Mouse (Mus musculus) cortical plate, adult 2 months (tissue): ENCODE data around the gene Opa3. TPM values are rescaled to one million over a fixed set of nuclear protein-coding genes. Genes with fewer than 3 reads are reported as not detected.

Experiments
- H3K27ac ChIP-seq: fragments of 200-500 bp; 2 replicates; pipeline ENCODE4 v1.5.1; 2012; ENCODE audit warnings: low read length, control low read depth, inconsistent platforms; ENCODE audit not compliant: insufficient read depth
- H3K4me1 ChIP-seq: fragments of 200-500 bp; 2 replicates; pipeline ENCODE4 v1.6.1; 2011; ENCODE audit warnings: low read length; ENCODE audit not compliant: control insufficient read depth, insufficient read depth
- H3K4me3 ChIP-seq: fragments of 200-500 bp; 2 replicates; pipeline ENCODE4 v1.5.1; 2011; ENCODE audit warnings: mild to moderate bottlenecking, low read length, control low read depth; ENCODE audit not compliant: insufficient read depth
- CTCF ChIP-seq: fragments of 200-500 bp; IDR thresholded peaks from 2 replicates; pipeline ENCODE4 v1.5.1; 2011; ENCODE audit warnings: mild to moderate bottlenecking, control low read depth, low read length; ENCODE audit not compliant: insufficient read depth; ENCODE audit errors: extremely low read depth
- POLR2A ChIP-seq: fragments of 200-500 bp; IDR thresholded peaks from 2 replicates; pipeline ENCODE4 v1.6.1; 2011; ENCODE audit warnings: mild to moderate bottlenecking, low read length, control low read depth; ENCODE audit not compliant: insufficient read depth; ENCODE audit errors: extremely low read depth
- polyA plus RNA-seq: library from polyadenylated mRNA; depleted of rRNA; stranded (reverse); fragments of >200 nt; gene quantifications from 2 replicates; pipeline ENCODE4 v1.2.3, GENCODE M21; 2012; rRNA removed

The Opa3 gene
- polyA plus RNA-seq, 1 experiment, result 41.0 TPM

DNA sequence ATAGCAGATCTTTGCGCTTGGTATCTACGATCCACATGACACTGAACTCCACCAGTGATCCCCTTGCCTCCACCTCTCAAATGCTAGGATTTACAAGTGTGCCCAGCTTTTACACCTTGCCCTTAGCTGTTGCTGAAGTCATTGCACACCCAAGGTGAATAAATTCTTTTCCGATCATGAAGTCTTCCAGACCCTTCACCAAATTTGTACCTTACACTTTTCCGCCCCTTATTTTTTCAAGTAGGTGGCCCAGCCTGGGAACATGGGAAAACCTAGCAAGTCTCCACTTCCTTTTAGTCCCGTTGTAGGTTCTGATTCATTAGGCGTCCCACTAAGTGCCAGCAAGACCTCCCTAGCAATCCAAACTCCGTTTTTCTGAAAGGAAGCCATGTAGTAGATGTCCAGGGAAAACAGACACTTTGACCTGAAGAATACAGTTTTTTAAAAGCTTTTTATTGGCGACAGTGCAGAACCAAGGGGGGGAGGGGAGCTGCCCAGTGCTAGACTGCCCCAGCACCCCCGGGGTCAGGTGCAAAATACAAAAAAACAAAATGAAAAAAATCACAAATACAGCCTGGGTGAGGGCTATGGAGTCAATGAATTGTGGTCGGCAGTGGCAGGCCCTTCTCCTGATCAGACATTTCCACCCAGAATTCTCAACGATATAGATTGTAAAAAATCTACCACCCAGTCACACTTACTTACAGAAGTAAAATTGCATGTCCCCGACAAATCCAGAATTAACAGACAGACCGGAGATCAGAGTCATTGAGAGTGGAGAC, 74.3 kb downstream of the Opa3 start:
- TF ChIP-seq POLR2A (no peak), CTCF (no peak)
- Histone ChIP-seq H3K27ac (no peak overlapping the region), H3K4me3 (no peak overlapping the region), H3K4me1 (no peaks in the 10 kb centered on the region; the same call in 1 of the 2 replicates)

DNA sequence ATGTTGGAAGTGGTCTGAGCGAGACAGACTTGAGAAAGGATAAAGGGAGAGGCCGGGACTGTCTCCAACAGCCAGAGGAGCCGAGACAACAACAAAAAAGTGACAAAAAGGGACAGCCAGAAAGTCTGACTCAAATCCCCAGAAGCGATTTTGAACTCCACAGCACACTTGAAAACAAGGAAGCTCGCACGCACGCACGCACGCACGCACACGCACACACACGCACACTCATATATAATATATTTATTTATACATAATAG, 74.8 kb downstream of the Opa3 start:
- Histone ChIP-seq H3K4me1 (no peaks in the 10 kb centered on the region; the same call in 1 of the 2 replicates), H3K27ac (no peak overlapping the region), H3K4me3 (no peak overlapping the region)
- no peak for TF ChIP-seq POLR2A
- TF ChIP-seq CTCF, result no peak

GRCm38 (mm10) chr7:19303770-19304169, 75.6 kb downstream of the Opa3 start:
- TF ChIP-seq POLR2A (no peak), CTCF (peak; percentile 59)
- no peak overlapping the region for H3K4me3 ChIP-seq
- H3K4me1 ChIP-seq, result no peaks in the 10 kb centered on the region; the same call in 1 of the 2 replicates
- H3K27ac ChIP-seq, result no peak overlapping the region

- H3K4me1 ChIP-seq, result no peaks in the 10 kb centered on the region; the same call in 1 of the 2 replicates
- no peak overlapping the region for H3K27ac ChIP-seq
- TF ChIP-seq POLR2A (no peak), CTCF (no peak)
- no peak overlapping the region for H3K4me3 ChIP-seq
Measured at GRCm38 (mm10) chr7:19304501-19305412, 76.6 kb downstream of the Opa3 start.

GRCm38 (mm10) chr7:19305413-19305735, 77.2 kb downstream of the Opa3 start:
- H3K4me3 ChIP-seq, result no peak overlapping the region
- no peaks in the 10 kb centered on the region; the same call in 1 of the 2 replicates for H3K4me1 ChIP-seq
- no peak overlapping the region for H3K27ac ChIP-seq
- no peak for TF ChIP-seq POLR2A
- TF ChIP-seq CTCF, result no peak

Other genes with a start within 250 kb of the Opa3 start
- gene Nanos2, start 240.9 kb upstream of the Opa3 start, polyA plus RNA-seq, result 2.8 and 3.3 TPM in 2 replicates
- 49.7 and 50.8 TPM in 2 replicates for gene Mypop, start 237.1 kb upstream of the Opa3 start, polyA plus RNA-seq
- gene Irf2bp1, start 224.3 kb upstream of the Opa3 start, polyA plus RNA-seq, result 27.2 and 28.5 TPM in 2 replicates
- not detected in 2 replicates for gene Foxa3, start 204.8 kb upstream of the Opa3 start, polyA plus RNA-seq
- 113 and 118 TPM in 2 replicates for gene Sympk, start 204.0 kb upstream of the Opa3 start, polyA plus RNA-seq
- 0.10 and 0.17 TPM in 2 replicates for gene Rsph6a, start 173.6 kb upstream of the Opa3 start, polyA plus RNA-seq
- gene Dmwd, start 152.1 kb upstream of the Opa3 start, polyA plus RNA-seq, result 171 and 178 TPM in 2 replicates
- 40.9 and 47.6 TPM in 2 replicates for gene Dmpk, start 144.5 kb upstream of the Opa3 start, polyA plus RNA-seq
- 4.7 and 5.0 TPM in 2 replicates for gene Six5, start 133.7 kb upstream of the Opa3 start, polyA plus RNA-seq
- 0.70 and 1.1 TPM in 2 replicates for gene Gm4969, start 110.0 kb upstream of the Opa3 start, polyA plus RNA-seq
- gene Fbxo46, start 108.5 kb upstream of the Opa3 start, polyA plus RNA-seq, result 8.2 and 8.6 TPM in 2 replicates
- 16.2 and 17.4 TPM in 2 replicates for gene Qpctl, start 79.0 kb upstream of the Opa3 start, polyA plus RNA-seq
- 88.2 and 92.1 TPM in 2 replicates for gene Snrpd2, start 78.6 kb upstream of the Opa3 start, polyA plus RNA-seq
- 3.3 and 3.9 TPM in 2 replicates for gene Gipr, start 62.2 kb upstream of the Opa3 start, polyA plus RNA-seq
- gene Eml2, start 51.9 kb upstream of the Opa3 start, polyA plus RNA-seq, result 156 and 157 TPM in 2 replicates
- gene Gpr4, start 15.8 kb upstream of the Opa3 start, polyA plus RNA-seq, result 6.1 and 6.5 TPM in 2 replicates
- gene Vasp, start 43.5 kb downstream of the Opa3 start, polyA plus RNA-seq, result 15.3 and 16.5 TPM in 2 replicates
- gene Ppm1n, start 51.7 kb downstream of the Opa3 start, polyA plus RNA-seq, result 0.21 and 0.23 TPM in 2 replicates
- 140 TPM in 2 replicates for gene Rtn2, start 54.3 kb downstream of the Opa3 start, polyA plus RNA-seq
- 5.1 and 7.1 TPM in 2 replicates for gene Fosb, start 81.7 kb downstream of the Opa3 start, polyA plus RNA-seq
- 53.8 and 59.1 TPM in 2 replicates for gene Ercc1, start 116.4 kb downstream of the Opa3 start, polyA plus RNA-seq
- gene Cd3eap, start 131.1 kb downstream of the Opa3 start, polyA plus RNA-seq, result 14.4 and 14.6 TPM in 2 replicates
- gene Ppp1r13l, start 131.4 kb downstream of the Opa3 start, polyA plus RNA-seq, result 5.0 and 5.4 TPM in 2 replicates
- gene Ercc2, start 153.7 kb downstream of the Opa3 start, polyA plus RNA-seq, result 41.4 and 48.3 TPM in 2 replicates
- 2.9 and 3.0 TPM in 2 replicates for gene Klc3, start 175.8 kb downstream of the Opa3 start, polyA plus RNA-seq
- gene Ckm, start 176.4 kb downstream of the Opa3 start, polyA plus RNA-seq, result 0.66 TPM in 1 of 2 replicates, not detected in the other
- 52.0 and 55.4 TPM in 2 replicates for gene Mark4, start 230.5 kb downstream of the Opa3 start, polyA plus RNA-seq
- 0.06 and 0.23 TPM in 2 replicates for gene Exoc3l2, start 235.0 kb downstream of the Opa3 start, polyA plus RNA-seq